Mouse (Mus musculus) G1E-ER4 (cell line): Measurements from ENCODE around the gene Tas2r115. TPM values are rescaled to one million over a fixed set of nuclear protein-coding genes. Genes with fewer than 3 reads are reported as not detected.

Experiments used
- GATA1 ChIP-seq: IDR thresholded peaks from one replicate; pipeline ENCODE4 v1.8.0; 2012; ENCODE audit warnings: low read length, inconsistent platforms
- polyA plus RNA-seq: library from polyadenylated mRNA; stranded (reverse); fragments of >175 nt; gene quantifications from 2 replicates; pipeline ENCODE4 v1.2.3, GENCODE M21; 2012

Tas2r115 gene
- polyA plus RNA-seq = not detected in 2 replicates

DNA sequence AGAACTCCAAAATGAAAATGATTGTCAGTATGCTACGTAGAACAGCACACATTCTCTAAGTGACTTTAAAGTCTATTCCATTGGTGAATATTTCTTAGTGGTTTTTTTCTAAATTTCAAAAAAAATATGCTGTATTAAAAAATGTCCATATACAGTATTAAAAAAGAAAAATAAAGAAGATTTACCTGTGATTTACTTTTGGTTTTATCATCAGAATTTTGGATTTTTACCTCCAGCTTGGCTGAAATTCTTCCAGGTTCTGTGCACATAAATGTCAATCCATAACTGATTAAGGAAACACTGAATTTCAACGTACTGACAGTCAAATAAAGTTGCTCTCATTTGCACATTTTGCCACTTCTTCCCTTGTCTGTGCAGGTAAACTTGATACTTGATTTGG lies at the start of gene Tas2r115:
Tas2r115 (minus strand) TSS at position 101 of the 400 bp plus-strand sequence.
- no peak for TF ChIP-seq GATA1

- no peak for TF ChIP-seq GATA1
These were observed 40.2 kb upstream of the Tas2r115 start, which contains the start of gene Tas2r136 for GRCm38 (mm10) chr6:132778062-132778461. Gene Tas2r136, minus strand, starts transcription at chr6:132778162.

GRCm38 (mm10) chr6:132761831-132762230 lies 24.0 kb upstream of the Tas2r115 start, which contains the start of gene Tas2r102:
Gene Tas2r102, plus strand, starts transcription at chr6:132762131.
- no peak for TF ChIP-seq GATA1

GRCm38 (mm10) chr6:132754430-132754829 lies 16.6 kb upstream of the Tas2r115 start, which contains the start of gene Tas2r124:
Gene Tas2r124, plus strand, starts transcription at chr6:132754730.
- TF ChIP-seq GATA1 = no peak

- TF ChIP-seq GATA1 = no peak
These were observed 12.4 kb upstream of the Tas2r115 start for GRCm38 (mm10) chr6:132750206-132750605.

GRCm38 (mm10) chr6:132711828-132712227 lies 26.0 kb downstream of the Tas2r115 start, which contains the start of gene Tas2r122:
Gene Tas2r122, minus strand, starts transcription at chr6:132711928.
- TF ChIP-seq GATA1 = no peak

DNA sequence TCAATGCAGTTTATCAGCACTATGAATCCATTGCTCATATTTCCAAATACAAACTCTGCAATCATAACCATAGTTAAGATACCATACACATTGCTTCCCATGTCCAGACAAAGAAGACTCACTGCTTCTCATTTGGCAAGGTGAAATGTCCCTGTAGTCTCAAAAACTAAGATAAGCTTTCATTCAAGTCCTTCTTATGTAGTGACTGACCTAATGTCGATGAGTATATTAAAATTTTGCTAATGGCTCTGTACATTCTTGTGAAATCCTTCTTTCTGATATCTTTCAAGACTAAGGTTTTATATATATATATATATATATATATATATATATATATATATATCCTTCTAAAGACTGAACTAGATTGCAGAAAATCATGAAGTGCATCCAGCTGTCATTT lies 36.9 kb downstream of the Tas2r115 start, which contains the start of gene Tas2r121:
Tas2r121 (minus strand) TSS at position 101 of the 400 bp plus-strand sequence.
- TF ChIP-seq GATA1 = no peak

Other genes starting within 250 kb of the Tas2r115 start
- not detected in 2 replicates for gene Prh1, start 168.2 kb downstream of the Tas2r115 start, polyA plus RNA-seq
- gene Prp2, start 142.1 kb downstream of the Tas2r115 start, polyA plus RNA-seq = not detected in 2 replicates
- gene A630073D07Rik, start 86.5 kb downstream of the Tas2r115 start, polyA plus RNA-seq = not detected in 2 replicates
- not detected in 2 replicates for gene Tas2r120, start 81.1 kb downstream of the Tas2r115 start, polyA plus RNA-seq
- gene Tas2r121, start 37.0 kb downstream of the Tas2r115 start, polyA plus RNA-seq = not detected in 2 replicates
- not detected in 2 replicates for gene Tas2r122, start 26.1 kb downstream of the Tas2r115 start, polyA plus RNA-seq
- not detected in 2 replicates for gene Tas2r124, start 16.7 kb upstream of the Tas2r115 start, polyA plus RNA-seq
- gene Tas2r102, start 24.1 kb upstream of the Tas2r115 start, polyA plus RNA-seq = not detected in 2 replicates
- gene Tas2r136, start 40.1 kb upstream of the Tas2r115 start, polyA plus RNA-seq = not detected in 2 replicates
- gene Tas2r117, start 64.8 kb upstream of the Tas2r115 start, polyA plus RNA-seq = not detected in 2 replicates
- not detected in 2 replicates for gene Tas2r123, start 109.1 kb upstream of the Tas2r115 start, polyA plus RNA-seq
- not detected in 2 replicates for gene Tas2r116, start 117.4 kb upstream of the Tas2r115 start, polyA plus RNA-seq
- not detected in 2 replicates for gene Tas2r110, start 130.0 kb upstream of the Tas2r115 start, polyA plus RNA-seq
- not detected in 2 replicates for gene Tas2r113, start 155.0 kb upstream of the Tas2r115 start, polyA plus RNA-seq
- not detected in 2 replicates for gene Tas2r125, start 171.6 kb upstream of the Tas2r115 start, polyA plus RNA-seq
- gene Tas2r129, start 213.1 kb upstream of the Tas2r115 start, polyA plus RNA-seq = not detected in 2 replicates
- not detected in 2 replicates for gene Tas2r131, start 219.9 kb upstream of the Tas2r115 start, polyA plus RNA-seq
- not detected in 2 replicates for gene Tas2r109, start 242.9 kb upstream of the Tas2r115 start, polyA plus RNA-seq